Mouse (Mus musculus) neural tube, embryonic 10.5 days (tissue): ENCODE results near the gene Cers6.
A peak's percentile ranks its signal among the peaks of the same experiment; 100 is the strongest.

Source experiments
- DNase-seq: peaks from one replicate; pipeline ENCODE4 v3.0.0-alpha.2; 2017; ENCODE audit warnings: low spot score; ENCODE audit errors: extremely low spot score

Cers6 gene

GRCm38 (mm10) chr2:68879071-68879651, 17.9 kb downstream of the Cers6 start:
- DNase-seq: no peak

GRCm38 (mm10) chr2:68884573-68884972, 23.3 kb downstream of the Cers6 start:
- peak; percentile 11 for DNase-seq

- DNase-seq: peak; percentile 10
Measured at GRCm38 (mm10) chr2:68885206-68885605, 24.0 kb downstream of the Cers6 start.

GRCm38 (mm10) chr2:68885766-68886496, 24.7 kb downstream of the Cers6 start:
- peak; percentile 35 for DNase-seq

- peak; percentile 12 for DNase-seq
Measured at GRCm38 (mm10) chr2:68886661-68887060, 25.4 kb downstream of the Cers6 start.

- DNase-seq: peak; percentile 2
Measured at GRCm38 (mm10) chr2:68888094-68888705, 27.0 kb downstream of the Cers6 start.

GRCm38 (mm10) chr2:68889661-68890170, 28.5 kb downstream of the Cers6 start:
- peak; percentile 4 for DNase-seq

GRCm38 (mm10) chr2:68892476-68892875, 31.2 kb downstream of the Cers6 start:
- no peak for DNase-seq

GRCm38 (mm10) chr2:68895044-68895764, 34.0 kb downstream of the Cers6 start:
- DNase-seq: peak; percentile 4

- DNase-seq: peak; percentile 9
Measured at GRCm38 (mm10) chr2:68896196-68896595, 35.0 kb downstream of the Cers6 start.

GRCm38 (mm10) chr2:68899770-68900521, 38.7 kb downstream of the Cers6 start:
- peak; percentile 3 for DNase-seq

GRCm38 (mm10) chr2:68900640-68901378, 39.6 kb downstream of the Cers6 start:
- peak; percentile 9 for DNase-seq

GRCm38 (mm10) chr2:68901708-68902107, 40.5 kb downstream of the Cers6 start:
- DNase-seq: peak; percentile 10

- DNase-seq: peak; percentile 10
Measured at GRCm38 (mm10) chr2:68902546-68902945, 41.3 kb downstream of the Cers6 start.

GRCm38 (mm10) chr2:68906921-68907320, 45.7 kb downstream of the Cers6 start:
- no peak for DNase-seq

- DNase-seq: no peak
Measured at GRCm38 (mm10) chr2:68907721-68908463, 46.7 kb downstream of the Cers6 start.

GRCm38 (mm10) chr2:68910727-68911126, 49.5 kb downstream of the Cers6 start:
- DNase-seq: no peak

GRCm38 (mm10) chr2:68911587-68912483, 50.6 kb downstream of the Cers6 start:
- no peak for DNase-seq
